Mouse (Mus musculus) A20 (cell line): Measurements from ENCODE around the gene Gm43552.
A peak's percentile ranks its signal among the peaks of the same experiment; 100 is the strongest.
"Not testable (repeated sequence)": the region's sequence is repeated elsewhere in the genome, so short reads cannot be mapped to it uniquely, and the experiment has no call there.

Source experiments
- DNase-seq: peaks from one replicate; pipeline ENCODE4 v3.0.0-alpha.2; 2011; ENCODE audit warnings: low read depth, low spot score

Gm43552 gene

DNA sequence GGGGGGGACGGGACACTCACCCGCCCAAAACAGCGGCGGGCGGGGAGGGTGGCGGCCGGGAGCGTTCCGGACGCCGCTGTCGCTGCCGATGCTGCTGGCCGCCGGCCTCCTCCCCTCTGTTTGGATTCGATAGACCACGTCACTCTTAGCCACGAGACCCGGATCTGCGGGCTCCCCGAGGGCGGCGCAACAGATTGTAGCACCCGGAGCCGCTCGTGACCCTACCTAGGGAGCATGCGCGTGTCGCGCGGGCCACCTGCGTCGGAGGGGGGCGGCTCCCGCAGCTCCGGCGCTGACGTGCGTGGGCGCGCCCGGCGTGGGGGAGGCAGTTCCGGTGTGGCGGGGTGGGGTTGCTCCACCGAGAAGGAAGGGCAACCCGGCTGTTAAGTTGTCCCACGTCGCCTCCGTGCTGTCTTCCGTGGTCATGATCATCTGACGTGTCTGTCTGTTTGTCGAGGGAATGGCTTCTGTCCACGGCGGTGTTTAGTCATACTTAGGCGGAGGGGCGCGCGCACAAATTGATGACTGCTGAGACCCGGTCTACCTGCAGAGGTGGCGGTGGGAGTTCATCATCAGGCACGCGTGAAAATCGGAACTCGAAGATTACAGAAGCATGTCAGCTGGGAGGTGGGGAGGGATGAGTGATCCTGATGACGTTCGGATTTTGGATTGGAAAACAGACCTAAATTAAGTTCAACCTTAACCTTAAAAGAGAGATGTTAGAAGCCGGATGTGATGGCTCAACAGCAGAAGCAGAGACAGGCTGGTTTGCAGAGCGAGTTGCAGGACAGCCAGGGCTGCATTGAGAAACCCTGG lies at the start of gene Gm43552:
Gm43552 (minus strand) TSS at position 118 of the 816 bp plus-strand sequence.
- DNase-seq, result peak; percentile 95

DNA sequence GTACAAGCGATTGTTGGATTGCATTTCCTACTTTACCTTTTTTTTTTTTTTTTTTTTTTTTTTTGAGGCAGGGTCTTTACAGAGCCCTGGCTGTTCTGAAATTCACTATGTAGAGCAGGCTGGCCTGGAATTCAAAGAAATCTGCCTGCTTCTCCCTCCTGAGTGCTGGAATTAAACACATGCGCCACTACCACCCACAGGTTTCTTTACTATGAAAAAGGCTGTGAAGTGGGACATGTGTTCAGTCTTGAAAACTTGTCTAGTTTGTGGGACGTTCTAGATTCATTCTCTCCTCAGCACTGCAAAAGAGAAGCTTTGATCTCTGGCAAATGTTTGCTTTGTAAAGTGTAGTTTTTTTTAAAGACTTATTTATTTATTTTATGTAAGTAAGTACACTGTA lies 49.3 kb upstream of the Gm43552 start:
- DNase-seq, result no peak

DNA sequence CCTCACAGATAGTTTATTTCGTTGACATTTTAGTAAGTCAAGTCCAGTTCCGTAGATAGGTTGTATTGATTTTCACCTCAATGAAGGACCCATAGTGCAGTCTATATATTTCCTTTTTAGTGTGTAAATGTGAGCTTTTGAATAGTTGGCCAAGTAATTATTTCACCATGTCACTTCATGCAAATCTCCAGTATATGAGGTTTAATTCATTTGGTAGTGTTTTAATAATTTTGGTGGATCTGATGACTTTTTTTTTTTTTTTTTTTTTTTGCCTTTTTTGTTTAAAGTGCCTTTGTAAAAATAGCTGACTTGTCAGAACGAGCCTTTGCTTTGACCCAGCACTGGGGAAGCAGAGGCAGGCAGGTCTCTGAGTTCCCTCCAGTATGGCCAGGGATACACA lies 47.2 kb upstream of the Gm43552 start:
- DNase-seq, result no peak

DNA sequence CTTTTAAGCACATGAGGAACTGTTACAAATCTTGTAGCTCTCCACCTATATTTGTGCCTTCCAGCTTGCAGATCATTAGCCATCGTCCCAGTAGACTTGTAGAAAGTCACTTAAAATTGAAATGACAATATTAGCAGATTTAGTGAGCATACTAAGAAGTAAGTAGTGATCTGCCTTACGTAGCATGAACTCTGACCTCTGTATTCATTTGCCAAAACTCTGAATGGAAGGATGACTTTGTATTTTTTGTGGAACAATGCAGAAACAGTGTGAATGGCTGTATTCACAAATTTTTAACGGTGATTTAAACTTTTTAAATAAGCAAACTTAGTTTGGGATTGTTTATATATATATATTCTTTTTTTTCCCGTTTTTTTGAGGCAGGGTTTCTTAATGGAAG lies 46.2 kb upstream of the Gm43552 start:
- peak; percentile 24 for DNase-seq

DNA sequence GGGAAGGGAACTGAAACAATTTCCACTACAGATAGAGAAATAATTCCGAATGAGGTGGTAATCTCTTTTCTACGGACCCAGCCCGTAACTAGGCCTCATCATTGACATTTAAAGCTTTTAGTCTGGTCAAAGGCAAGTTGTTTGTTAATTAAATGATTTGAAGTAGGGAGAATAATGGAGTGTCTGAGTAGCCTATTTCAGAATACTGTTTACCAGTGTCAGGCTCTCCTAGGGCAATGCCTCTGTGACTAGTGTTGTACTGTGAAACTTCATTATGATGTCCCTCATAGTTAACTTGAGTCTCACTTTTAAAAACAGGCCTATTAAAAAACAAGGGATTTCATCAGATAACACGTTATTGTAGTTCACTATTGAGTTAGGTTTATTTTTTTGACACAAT lies 45.5 kb upstream of the Gm43552 start:
- no peak for DNase-seq

- DNase-seq, result no peak
Observed at GRCm38 (mm10) chr5:65537420-65538071, 44.9 kb upstream of the Gm43552 start.

GRCm38 (mm10) chr5:65536751-65537419 lies 44.3 kb upstream of the Gm43552 start, which contains the start of the genes Smim14 and Ube2k:
Smim14 (minus strand) TSS chr5:65537184.
Ube2k (plus strand) TSS chr5:65537233.
- peak; percentile 95 for DNase-seq

GRCm38 (mm10) chr5:65536068-65536465 lies 43.4 kb upstream of the Gm43552 start:
- not testable (repeated sequence) for DNase-seq

GRCm38 (mm10) chr5:65535457-65536067 lies 42.9 kb upstream of the Gm43552 start:
- DNase-seq, result peak; percentile 80

DNA sequence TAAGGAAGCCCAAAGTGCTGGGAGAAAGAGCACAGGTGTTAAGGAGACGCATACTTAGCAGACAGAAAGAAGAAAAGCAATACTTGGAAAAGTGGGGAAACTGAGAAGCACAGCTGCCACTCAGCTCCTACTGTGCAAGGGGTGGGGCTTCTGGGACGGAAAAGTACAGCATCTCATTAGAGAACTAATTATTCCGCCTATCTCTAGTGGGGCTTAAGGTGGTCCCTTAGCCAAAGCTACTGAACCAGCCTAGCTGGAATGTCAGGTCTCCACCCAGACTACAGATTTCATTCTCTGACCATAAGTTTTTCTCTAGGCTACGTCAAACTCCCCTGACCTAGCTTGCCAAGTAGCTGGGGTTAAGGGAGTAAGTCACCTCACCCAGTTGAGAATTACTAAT lies 41.9 kb upstream of the Gm43552 start:
- no peak for DNase-seq

GRCm38 (mm10) chr5:65531283-65531682 lies 38.6 kb upstream of the Gm43552 start:
- no peak for DNase-seq

DNA sequence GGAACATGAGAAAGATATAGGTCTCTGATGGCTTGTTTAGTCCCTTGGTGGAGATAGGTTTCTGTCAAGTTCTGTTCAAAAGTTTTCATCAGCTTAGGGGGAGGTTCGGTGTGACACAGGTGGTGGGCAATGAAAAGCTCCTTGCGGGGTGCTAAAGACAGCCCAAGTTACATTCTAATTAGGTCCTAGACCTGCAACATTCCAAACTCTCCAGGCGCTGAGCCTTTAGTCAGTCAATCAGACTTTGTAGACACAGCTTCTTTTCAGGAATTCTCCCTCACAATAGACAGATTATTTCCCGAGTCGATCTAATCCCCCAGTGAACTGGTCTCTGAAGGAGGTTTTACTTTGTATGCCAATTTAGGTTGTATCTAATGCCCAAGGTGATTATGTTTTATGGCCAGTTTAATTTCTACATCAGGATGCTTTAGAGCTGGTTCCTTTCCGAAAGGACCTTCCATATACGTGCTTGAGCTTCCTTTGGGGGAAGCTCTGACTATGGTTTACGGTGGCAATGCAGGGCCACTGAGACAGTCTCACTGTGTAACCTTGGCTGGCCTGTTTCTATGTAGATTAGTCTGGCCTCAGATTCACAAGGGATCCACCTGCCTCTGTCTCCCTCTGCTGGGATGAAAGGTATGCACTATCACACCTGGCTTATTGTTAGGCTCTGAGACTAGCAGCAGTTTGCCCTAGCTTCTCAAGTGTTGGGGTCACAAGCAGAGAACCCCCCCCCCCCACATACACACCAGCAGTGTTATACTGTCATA lies 33.2 kb upstream of the Gm43552 start:
- peak; percentile 54 for DNase-seq

GRCm38 (mm10) chr5:65524831-65525230 lies 32.2 kb upstream of the Gm43552 start:
- no peak for DNase-seq

DNA sequence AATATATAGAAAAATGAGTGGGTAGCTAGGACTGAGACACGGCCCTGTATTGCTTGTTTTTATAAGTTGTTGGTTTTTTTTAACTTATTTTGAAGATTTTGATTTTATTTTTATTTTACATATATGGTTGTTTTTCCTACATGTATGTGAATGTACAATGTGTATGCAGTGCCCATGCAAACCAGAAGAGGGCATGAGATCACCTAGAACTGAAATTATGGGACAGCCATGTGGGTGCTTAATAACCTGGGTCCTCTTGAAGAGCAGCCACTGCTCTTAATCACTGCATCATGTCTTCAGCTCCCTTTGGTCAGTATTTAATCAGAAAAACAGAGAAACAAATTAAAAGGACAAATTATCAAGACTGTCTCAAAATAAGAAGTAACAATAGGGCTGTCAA lies 29.2 kb upstream of the Gm43552 start:
- DNase-seq, result peak; percentile 73

GRCm38 (mm10) chr5:65514635-65515278 lies 22.1 kb upstream of the Gm43552 start:
- DNase-seq, result peak; percentile 90

- no peak for DNase-seq
Observed at GRCm38 (mm10) chr5:65513506-65513905, 20.9 kb upstream of the Gm43552 start.

- no peak for DNase-seq
Observed at GRCm38 (mm10) chr5:65508395-65508794, 15.8 kb upstream of the Gm43552 start.

DNA sequence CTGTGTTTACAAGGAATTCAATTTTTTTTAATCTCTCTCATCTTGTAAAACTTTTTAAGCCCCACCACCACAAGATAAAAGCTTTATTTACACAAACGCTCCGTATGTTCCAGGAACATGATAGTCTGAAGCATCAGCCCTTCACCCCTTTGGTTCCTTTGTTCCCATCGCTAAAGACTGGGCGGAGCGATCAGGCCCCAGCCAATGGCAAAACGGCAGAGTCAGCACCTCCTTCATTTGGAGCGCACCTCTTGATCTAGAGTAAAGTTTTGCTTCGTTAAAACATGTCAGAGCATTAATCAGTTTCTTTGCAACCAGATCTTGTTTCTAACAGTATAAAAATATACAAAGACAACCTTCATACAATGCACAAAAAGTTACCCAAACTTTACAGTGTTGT lies 13.2 kb upstream of the Gm43552 start:
- DNase-seq, result no peak

DNA sequence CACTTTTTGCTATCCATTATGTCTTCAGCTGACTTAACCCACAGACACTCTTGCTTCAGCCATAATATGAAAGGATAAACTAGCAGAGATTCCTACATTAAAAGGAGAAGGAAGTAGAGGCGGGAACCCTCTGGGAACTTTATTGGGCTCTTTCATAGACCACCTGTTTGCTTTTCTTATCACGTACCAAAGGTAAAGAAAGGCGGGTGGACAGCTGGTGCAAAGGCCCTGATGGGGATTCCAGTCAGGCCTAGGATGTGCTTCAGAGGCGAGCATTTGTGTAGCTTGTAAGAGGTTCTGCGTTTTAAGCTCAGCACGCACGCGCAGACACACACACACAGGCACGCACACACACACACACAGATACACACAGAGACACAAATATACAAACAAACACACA lies 8.8 kb upstream of the Gm43552 start:
- DNase-seq, result no peak

DNA sequence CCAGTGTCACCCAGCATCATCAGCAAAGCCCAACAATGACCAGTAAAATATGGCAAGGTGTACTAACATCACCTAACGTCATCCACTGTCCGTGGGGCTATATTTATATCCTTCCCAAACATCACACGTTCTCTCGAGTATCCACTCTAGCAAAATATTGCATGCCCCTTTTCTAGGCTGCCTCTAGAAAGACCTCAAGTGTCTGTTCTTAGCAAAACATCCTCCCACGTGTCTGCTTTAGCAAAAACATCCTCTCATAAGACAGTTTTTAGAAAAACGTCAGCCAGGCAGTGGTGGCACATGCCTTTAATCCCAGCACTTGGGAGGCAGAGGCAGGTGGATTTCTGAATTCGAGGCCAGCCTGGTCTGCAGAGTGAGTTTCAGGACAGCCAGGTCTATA lies 7.6 kb upstream of the Gm43552 start:
- DNase-seq, result no peak
